Mouse (Mus musculus) megakaryocyte, adult 5-6 weeks (primary cell): Measurements from ENCODE around the gene Acap3. TPM values are rescaled to one million over a fixed set of nuclear protein-coding genes. Genes with fewer than 3 reads are reported as not detected.

Source experiments
- ATAC-seq: 2 replicates; pipeline ENCODE4 v1.8.0; 2016; ENCODE audit warnings: mild to moderate bottlenecking, inconsistent platforms; ENCODE audit not compliant: poor library complexity, severe bottlenecking
- total RNA-seq, 2 experiments: library from RNA; stranded (forward) in 1 of 2; stranded (reverse) in 1 of 2; fragments of 153-499, 151-499 nt in 1 of 2; fragments of 221-1000, 200-1000 nt in 1 of 2; gene quantifications; 2 replicates each; pipeline versions ENCODE4 v1.2.3 to v1.2.4; 2015 to 2017

The Acap3 gene
- 19.4 and 22.3 TPM in 2 replicates for total RNA-seq (2015)
- total RNA-seq (2017) = 18.0 and 23.7 TPM in 2 replicates

DNA sequence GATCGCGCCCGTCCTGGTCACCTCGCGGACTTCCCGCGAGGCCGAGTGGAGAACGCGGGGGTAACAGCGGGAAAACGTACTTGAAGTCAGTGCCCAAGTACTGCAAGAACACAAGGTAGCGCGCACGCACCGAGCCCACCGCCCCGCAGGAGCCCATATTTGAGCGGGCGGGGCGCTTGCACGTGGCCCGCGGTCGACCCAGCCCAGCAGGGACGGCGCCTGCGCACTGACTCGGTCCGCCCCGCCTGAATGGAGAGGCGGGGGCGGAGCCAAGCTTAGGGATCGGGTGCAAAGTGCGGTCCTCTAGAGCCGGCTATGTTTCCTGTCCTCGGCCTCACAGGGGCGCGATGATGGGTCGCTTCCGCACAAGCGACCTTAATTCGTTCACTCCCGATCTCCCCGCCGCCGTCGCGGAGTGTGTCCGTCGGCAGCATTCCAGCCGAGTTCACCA, at the start of gene Acap3, which contains the start of gene Pusl1:
Gene Acap3 (plus strand): TSS at position 272 of the 451 bp plus-strand sequence.
Gene Pusl1 (minus strand): TSS at position 231 of the 451 bp plus-strand sequence.
- ATAC-seq = peak; percentile 72

DNA sequence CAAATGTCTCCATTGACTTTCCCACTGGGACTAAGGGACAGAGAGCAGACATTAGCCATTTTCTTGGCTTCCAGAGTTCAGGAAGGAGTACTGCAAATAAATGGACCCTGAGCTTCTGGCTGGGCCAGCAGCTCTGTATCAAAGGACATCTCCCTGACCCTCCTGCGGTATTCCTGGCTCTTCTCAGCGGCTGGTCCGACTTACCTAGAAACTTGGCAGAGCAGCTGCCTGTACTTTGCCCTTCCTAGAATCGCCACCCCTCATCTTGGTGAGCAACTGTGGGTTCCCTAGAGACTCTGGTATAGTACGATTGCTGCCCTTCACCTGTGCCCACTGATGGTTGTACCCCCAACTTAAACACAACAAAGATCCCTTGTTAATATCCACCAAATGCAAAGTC, 48.4 kb upstream of the Acap3 start:
- ATAC-seq = no peak

DNA sequence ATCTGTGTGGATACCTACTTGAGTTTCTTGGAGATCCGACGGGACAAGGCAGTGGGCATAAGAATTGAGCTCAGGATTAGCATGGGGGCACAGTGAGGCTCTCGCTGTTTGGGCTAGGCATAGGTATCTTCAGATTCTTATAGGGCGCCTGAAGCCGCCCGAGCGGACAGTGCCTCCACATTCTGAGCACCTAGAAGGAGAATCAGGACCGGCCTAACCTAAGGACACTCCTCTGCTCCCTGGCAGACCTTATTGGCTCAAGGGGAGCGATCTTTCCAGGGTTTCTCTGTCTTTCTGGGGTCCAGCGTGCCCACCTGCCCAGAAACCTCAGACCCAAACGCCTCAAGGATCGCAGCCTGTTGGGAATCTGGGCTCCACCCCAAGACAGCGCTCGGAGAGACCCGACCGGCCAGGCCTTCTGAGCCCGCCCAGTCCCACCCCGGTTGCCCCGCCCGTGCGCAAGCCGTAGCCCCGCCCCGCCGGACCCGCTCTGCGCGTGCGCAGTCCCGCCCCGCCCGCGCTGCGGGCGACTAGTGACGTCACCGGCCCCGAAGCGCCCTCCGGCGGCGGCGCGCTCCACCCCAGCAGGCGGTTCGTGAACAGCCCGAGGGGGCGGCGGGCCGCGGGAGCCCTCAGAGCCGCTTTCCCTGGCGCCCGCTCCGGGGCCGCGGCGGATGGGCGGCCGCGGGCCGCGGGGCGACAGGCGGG, 44.6 kb upstream of the Acap3 start, which contains the start of gene Dvl1:
Gene Dvl1 (plus strand): TSS at position 532 of the 708 bp plus-strand sequence.
- peak; percentile 78 for ATAC-seq

DNA sequence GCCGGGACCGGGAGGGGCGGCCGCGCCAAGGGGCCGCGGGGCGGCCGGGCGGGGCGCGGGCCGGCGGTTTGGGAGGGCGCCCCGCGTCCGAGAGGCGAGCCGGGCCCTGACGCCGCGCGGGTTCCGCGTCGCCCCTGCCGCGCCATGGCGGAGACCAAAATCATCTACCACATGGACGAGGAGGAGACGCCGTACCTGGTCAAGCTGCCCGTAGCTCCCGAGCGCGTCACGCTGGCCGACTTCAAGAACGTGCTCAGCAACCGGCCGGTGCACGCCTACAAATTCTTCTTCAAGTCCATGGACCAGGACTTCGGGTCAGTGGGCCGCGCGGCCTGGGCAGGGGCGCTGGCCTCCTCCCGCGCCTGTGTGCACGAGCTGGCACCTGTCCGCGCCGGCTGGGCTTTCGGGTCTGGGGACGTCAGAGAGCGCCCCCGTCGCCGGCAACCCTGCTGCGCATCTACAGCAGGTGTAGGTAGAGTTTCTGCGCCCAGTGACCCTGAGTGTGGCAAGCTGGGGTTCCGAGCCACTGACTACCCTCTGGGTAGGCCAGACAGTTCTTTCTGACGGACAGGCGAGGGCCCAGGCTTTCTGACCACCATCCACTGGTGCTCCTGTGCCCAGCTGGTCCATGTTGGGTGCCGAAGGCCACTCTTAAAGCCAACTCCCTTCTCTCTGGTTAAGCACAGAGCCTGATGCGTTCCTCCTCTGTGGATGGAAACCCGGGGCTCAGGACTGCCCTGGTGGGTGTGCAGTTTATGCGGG, 43.9 kb upstream of the Acap3 start:
- peak; percentile 25 for ATAC-seq

DNA sequence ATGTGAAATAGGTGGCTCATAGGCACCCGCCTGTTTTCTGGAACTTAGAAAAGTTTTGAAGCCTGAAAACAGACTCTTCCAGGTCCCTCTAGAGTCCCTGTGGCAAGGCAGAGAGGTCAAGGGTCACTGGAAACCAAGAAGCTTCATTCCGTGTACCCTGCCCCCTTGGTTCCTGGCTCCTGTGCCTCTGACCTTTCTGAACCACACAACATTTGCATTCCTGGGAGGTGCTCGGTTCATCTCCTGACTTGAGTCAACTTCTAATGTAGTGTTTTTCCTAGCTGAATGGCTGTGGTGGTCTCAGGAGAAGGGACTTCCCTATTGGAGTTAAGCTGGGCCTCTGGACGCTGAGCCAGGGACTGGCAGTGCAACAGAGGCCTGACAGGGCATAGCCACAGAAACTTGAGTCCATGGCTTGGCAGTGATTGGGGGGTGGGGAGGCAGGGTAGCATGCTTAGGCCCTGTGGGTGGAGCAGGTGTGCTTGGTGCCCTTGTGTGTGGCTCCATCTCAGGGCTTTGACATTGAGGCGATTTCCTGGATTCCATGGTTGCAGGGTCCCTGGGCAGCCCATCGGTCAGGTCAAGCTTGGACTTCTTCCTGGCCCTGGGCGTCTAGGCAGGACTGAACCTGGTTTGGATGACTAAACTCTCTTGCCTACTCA, 43.1 kb upstream of the Acap3 start:
- ATAC-seq = no peak

DNA sequence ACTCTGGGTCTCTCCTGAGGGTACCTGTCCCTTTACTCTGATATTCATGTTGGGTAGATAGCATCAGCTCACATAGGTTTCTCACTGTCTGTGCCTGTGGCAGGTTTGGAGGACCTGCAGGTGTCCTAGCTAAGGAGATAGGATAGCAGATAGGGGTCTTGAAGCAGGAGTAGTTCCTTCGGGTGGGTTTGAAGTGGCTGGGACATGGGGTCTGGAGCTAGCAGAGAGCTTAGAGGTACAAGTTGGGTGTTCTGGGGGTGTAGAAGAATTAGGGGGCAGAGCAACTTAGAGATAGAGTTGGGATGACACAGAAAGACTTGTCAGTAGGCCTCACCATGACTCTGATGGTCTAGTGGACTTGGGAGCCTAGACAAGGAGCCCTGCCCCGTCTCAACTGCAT, 42.2 kb upstream of the Acap3 start:
- no peak for ATAC-seq

DNA sequence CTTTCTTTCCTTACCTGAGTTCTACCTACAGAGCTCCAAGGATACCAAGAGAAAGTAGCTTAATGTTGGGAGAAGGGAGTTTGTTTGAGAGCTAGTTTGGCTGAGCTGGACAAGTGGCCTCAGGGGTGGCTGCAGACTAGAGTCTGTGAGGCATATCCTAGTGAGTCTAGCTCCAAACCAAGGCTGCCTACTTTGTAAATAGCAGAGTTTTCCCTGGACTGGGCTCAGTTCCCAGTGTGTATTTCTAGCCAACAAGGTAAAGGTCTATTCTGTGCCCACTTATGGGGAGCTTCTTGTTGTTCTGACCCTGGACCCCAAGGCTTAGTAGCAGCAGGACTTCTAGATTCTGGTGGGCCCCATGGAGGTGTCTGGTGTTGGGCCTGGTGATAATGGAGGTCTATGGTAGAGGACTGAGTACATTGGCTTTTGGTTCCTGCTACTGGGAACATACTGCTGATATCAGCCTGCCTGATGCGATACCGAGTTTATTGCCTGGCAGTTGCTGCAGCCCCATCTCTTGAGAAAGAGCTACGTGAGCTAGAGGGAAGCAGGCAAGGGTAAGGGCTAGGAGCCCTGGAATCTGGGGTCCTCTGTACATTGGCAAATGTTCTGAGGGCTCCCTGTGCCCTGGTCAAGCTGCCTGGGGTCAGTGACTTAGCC, 41.7 kb upstream of the Acap3 start:
- no peak for ATAC-seq

GRCm38 (mm10) chr4:155851368-155851767, 40.3 kb upstream of the Acap3 start:
- ATAC-seq = no peak

DNA sequence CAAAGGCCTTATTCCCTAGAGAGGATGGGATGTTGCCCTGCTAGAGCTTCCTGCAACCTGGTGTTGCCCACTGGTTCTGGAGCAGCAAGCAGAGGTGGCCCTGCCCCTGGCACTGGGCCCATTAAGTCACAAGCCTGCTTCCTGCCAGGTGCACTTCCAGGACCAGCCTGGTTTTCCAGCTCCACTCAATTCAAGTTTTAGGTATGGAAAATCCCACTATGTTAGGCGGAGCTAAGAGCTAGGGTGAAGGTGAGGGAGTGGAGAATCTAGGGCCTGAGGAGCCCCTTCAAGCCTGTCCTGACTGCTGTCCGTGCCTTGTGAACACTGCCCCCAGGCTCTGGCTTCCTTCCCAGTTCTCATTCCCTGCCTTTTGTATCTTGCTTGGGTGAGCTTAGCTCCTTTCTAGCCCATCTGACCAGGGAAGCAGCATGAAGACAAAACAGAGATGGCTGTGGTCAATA, 39.6 kb upstream of the Acap3 start:
- no peak for ATAC-seq

- no peak for ATAC-seq
Measured at GRCm38 (mm10) chr4:155853421-155853820, 38.2 kb upstream of the Acap3 start.

DNA sequence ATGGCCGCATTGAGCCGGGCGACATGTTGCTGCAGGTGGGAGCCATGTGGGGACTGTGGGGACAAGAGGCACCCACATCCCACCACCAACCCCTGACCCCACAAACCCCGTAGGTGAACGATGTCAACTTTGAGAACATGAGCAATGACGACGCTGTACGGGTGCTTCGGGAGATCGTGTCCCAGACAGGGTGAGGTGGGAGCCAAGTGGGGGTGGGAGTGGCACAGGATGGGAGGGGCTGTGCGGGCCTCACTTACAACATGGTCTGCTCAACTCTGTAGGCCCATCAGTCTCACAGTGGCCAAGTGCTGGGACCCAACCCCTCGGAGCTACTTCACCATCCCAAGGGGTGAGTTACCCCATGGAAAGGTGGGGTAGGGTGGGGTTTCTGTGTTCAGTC, 36.6 kb upstream of the Acap3 start:
- ATAC-seq = no peak

DNA sequence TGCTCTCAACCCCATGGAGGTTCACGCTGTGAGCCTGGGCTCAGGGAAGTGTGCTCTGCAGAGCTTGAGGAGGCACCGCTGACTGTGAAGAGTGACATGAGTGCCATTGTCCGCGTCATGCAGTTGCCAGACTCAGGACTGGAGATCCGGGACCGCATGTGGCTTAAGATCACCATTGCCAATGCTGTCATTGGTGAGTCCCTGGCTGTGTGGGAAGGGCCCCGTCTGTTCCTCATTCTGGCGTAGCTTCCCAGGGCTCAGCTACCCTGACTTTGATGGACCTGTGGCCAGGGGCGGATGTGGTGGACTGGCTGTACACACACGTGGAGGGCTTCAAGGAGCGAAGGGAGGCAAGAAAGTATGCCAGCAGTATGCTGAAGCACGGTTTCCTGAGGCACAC, 35.6 kb upstream of the Acap3 start:
- ATAC-seq = no peak

DNA sequence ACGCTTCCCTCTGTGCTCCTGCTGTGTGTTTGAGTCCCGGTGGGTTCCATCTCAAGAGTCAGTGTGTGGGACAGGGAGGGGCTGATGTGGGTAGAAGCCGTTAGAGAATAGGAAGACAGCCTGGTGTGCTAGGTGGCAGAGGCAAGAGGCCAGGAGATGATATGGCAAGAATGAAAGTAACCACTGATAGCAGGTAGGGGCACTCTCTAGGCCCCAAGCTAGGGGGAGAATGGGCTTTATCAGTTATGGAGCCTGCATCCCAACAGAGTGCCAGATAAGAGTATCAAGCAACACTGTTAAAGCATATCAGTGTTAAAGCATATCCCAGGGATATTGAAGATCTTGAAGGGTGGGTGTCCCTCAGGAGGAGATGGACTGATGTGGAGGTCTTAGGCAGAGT, 34.7 kb upstream of the Acap3 start:
- no peak for ATAC-seq

DNA sequence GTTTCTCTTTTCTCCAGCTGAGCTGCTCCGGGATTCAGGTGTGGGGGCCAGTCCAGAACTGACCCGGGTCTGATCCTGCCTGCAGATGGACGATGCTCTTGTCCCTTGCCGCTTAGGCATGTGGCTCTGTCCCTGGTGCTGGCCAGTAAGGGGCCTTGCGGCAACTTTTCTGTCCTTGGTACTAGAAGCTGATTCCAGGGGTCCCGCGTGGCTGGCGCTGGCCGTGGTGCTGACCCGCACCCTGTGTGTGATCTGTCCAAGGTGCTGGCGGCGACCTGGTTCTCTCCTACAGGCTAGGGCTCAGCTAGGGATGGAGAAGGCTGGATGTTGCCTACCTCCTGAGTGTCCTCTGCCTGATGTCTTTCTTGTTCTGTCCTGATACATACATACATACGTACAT, 32.3 kb upstream of the Acap3 start:
- no peak for ATAC-seq

GRCm38 (mm10) chr4:155861787-155862186, 29.8 kb upstream of the Acap3 start:
- peak; percentile 92 for ATAC-seq

DNA sequence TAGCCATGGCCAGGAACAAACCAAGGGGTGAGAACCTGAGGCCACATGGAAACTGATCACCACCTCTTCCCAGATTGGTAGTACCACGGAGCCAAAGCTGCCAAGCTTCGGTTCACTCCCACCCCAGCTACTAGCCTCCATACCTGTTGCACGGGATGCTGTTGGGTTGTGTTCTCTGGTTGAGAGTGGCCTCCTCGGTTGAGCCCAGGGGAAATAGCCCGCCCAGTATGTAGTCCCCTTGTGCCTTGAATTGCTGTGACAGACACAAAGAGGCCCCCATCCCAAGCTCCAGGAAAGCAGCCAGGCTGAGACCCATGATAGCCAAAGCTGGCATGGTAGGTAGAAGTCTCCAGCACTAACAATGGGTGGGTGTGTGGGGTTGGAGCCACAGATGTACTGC, 28.6 kb upstream of the Acap3 start, which contains the start of gene Tas1r3:
Gene Tas1r3 (minus strand): TSS at position 362 of the 400 bp plus-strand sequence.
- no peak for ATAC-seq

DNA sequence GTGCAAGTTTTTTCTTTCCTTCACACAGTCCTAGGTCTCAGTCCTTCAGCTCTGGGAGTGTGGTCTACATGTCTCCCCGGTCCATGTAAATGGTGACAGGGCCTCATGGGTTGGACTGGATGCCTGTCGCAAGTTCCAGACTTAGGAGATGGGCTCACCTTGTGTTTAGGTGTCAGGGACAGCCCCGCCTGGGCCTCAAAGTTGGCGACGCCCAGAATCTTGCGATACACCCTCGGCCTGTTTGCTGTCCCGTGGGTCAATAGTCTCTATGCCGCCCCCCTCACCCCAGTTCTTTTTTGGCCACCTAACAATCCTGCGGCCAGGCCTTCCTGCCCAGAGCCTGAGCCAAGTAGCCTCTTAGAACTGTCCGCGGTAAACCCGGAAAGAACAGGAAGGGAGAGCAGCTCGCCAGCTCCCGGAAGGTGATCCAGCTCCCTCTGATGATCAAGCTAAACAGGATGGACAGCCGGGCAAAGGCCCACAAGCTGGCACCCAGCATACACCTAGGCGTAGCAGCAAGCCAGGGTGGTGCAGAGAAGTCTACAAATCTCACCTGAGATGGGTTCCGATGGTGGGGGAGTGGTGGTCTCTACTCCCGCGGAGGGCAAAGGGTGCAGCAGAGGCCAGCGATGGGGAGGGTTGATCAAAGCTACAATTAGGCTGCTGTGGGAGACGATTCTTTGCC, 22.9 kb upstream of the Acap3 start:
- ATAC-seq = peak; percentile 30

DNA sequence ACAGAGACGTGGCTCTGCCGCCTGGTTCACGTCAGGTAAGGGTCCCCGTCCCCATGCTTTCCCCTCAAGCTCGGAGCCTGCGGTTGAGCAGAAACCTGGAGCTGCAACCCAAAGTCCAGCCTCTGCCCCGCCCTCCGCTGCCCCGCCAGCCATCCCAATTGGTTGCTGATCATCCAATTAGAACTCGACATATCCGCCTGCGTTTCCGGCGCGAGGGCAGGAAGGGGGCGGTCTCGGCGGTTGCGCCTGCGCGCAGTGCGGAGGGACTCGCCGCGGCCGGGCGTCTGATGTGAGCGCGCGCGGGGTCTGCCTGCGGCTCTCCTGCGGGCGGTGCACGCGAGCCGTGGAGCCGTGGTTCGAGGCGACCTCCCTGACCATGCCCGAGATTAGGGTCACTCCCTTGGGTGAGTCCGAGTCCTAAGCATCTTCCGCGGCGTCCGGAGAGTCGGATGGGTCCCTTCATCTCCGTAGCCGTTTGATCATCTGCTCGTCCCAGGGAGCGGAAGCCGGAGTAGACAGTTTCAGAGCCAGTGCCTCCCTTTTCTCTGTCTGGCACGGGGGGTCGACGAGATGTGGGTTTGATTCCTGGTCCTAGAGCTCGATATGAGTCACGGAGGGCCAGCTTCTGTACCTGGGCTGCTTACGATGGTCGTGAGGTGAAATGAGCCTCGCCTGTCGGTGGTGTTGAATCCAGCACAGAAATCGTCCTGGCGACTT, 22.1 kb upstream of the Acap3 start, which contains the start of the genes Cptp and Ints11:
Gene Cptp (minus strand): TSS at position 124 of the 717 bp plus-strand sequence.
Gene Ints11 (plus strand): TSS at position 230 of the 717 bp plus-strand sequence.
- ATAC-seq = peak; percentile 98

- no peak for ATAC-seq
Measured at GRCm38 (mm10) chr4:155871404-155871803, 20.2 kb upstream of the Acap3 start.
